ENCODE assay signal across 7 mouse cellular contexts in the genomic region with DNA sequence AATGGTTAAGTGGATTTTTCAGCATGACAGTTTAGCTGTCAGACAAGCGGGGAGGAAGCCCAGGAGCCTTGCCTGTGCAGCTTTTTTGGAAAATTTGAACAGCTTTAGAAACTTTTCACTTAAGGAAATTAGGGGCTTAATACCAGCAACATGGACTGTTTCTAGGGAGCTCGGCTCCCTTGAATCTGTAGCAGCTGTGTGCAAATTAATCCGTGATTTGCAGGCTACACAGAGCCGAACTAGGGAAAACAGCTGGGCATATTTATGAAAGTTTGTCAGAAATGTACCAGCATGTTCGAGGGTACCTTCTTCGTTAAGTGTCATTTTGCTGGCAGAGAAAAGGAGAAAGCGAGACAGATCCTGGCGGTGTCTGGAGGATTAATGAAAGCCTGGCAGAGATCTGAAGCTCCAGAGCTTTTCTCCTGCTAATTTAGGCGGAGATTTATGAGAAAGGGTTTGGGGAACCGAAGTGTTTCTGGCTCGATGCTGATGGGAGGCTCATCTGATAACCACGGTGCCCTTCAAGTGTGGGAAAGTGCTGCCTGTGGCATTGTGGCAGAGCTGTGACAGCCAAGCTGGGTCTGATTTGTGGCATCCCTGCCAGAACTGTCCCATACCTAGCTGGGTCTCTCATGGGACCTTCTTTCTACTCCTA.
DNase-seq lines count a peak whose midpoint lies in the region; ATAC-seq lines count a peak whose summit lies in the region.

No protein-coding gene starts in this region.

- no peaks in the 10 kb centered on the region for H3K27me3 ChIP-seq in forebrain, embryonic 11.5 days (ENCODE audit: control insufficient read depth, insufficient read depth, low read length)
- H3K27me3 ChIP-seq in intestine, embryonic 15.5 days (replicated peaks), result no peaks in the 10 kb centered on the region

- peaks cover 3% of the 10 kb centered on the region; the same call in 1 of the 2 replicates for H3K4me1 ChIP-seq in forebrain, embryonic 11.5 days (replicated peaks; ENCODE audit: control insufficient read depth, insufficient read depth, low read length)
- H3K4me1 ChIP-seq in intestine, embryonic 15.5 days (replicated peaks), result no peaks in the 10 kb centered on the region

- H3K4me3 ChIP-seq in forebrain, embryonic 11.5 days (ENCODE audit: low read depth, low read length), result no peak overlapping the region
- no peak overlapping the region for H3K4me3 ChIP-seq in intestine, embryonic 15.5 days (replicated peaks)

- peak; percentile 62; the same call in 1 of the 2 replicates for ATAC-seq in forebrain, embryonic 11.5 days (replicated peaks; ENCODE audit: low FRiP score)
- ATAC-seq in intestine, embryonic 15.5 days, result no peak

- no peaks in the 10 kb centered on the region for H3K9me3 ChIP-seq in forebrain, embryonic 11.5 days (ENCODE audit: control insufficient read depth, low read length)
- no peaks in the 10 kb centered on the region for H3K9me3 ChIP-seq in intestine, embryonic 15.5 days

- H3K27ac ChIP-seq in forebrain, embryonic 11.5 days (ENCODE audit: low read depth, low read length), result no peak overlapping the region
- H3K27ac ChIP-seq in intestine, embryonic 15.5 days, result no peak overlapping the region

- peak; percentile 9 to 20 for DNase-seq in left cerebral cortex, postnatal 14 days (ENCODE audit: low spot score in 2 of 2)
- DNase-seq in left cerebral cortex, adult 11 months (ENCODE audit: low spot score), result no peak
- no peak for DNase-seq in forebrain, embryonic 11.5 days (ENCODE audit: low spot score)
- peak; percentile 40 for DNase-seq in retina, postnatal 1 day
- DNase-seq in spleen, postnatal 14 days (ENCODE audit: low spot score in 2 of 2), result no peak
- DNase-seq in cerebellum, adult 9-11 months, result no peak

- H3K36me3 ChIP-seq in forebrain, embryonic 11.5 days (ENCODE audit: control insufficient read depth, insufficient read depth, low read length), result no peaks in the 10 kb centered on the region
- no peaks in the 10 kb centered on the region for H3K36me3 ChIP-seq in intestine, embryonic 15.5 days

- intact Hi-C loops in left cerebral cortex, postnatal 14 days (cut with DNase I), result no loop called here

- H3K9ac ChIP-seq in forebrain, embryonic 11.5 days (ENCODE audit: low read length), result peak overlapping the region; percentile 9; the same call in 1 of the 2 replicates
- no peak overlapping the region for H3K9ac ChIP-seq in intestine, embryonic 15.5 days

- H3K4me2 ChIP-seq in forebrain, embryonic 11.5 days (ENCODE audit: low read depth, low read length, severe bottlenecking), result peak overlapping the region; percentile 24; the same call in 1 of the 2 replicates
- H3K4me2 ChIP-seq in intestine, embryonic 15.5 days (replicated peaks), result peak overlapping the region; percentile 24

- 12% methylated on average over 12 of the region's 12 CpGs for WGBS in forebrain, embryonic 11.5 days
- WGBS in intestine, embryonic 15.5 days, result 15% methylated on average over 12 of the region's 12 CpGs

Comparison
In these comparisons a context has a peak if more than half of its experiments do, and no peak if none do; other contexts are left out.
1. DNase-seq: peak in left cerebral cortex, postnatal 14 days (2 of 2) and retina, postnatal 1 day (single experiment); none in left cerebral cortex, adult 11 months (single experiment), forebrain, embryonic 11.5 days (single experiment), spleen, postnatal 14 days (0 of 2) and cerebellum, adult 9-11 months (single experiment).